Mouse (Mus musculus): ENCODE measurements around the gene Troap. TPM values are rescaled to one million over a fixed set of nuclear protein-coding genes. Genes with fewer than 3 reads are reported as not detected.

Gene Troap
- polyA plus RNA-seq, 1 experiment from 2014 or later, result 13.3 TPM

GRCm38 (mm10) chr15:99126816-99127365 lies 52.5 kb downstream of the Troap start:
- no peak for ATAC-seq (ENCODE audit: low read depth)
- Histone ChIP-seq H3K36me3 (ENCODE audit: control insufficient read depth, insufficient read depth) (no peaks in the 10 kb centered on the region), H3K4me2 (ENCODE audit: low read depth, low read length) (peak overlapping the region; percentile 86), H3K9ac (ENCODE audit: low read depth, low read length) (peak overlapping the region; percentile 75), H3K4me3 (ENCODE audit: low read depth, low read length) (peak overlapping the region; percentile 71), H3K4me1 (ENCODE audit: control insufficient read depth, low read depth, low read length) (peaks cover 3% of the 10 kb centered on the region), H3K27me3 (ENCODE audit: control insufficient read depth, insufficient read depth, low read depth, low read length) (peaks cover 11% of the 10 kb centered on the region), H3K9me3 (replicated peaks; ENCODE audit: control insufficient read depth, low read length) (no peaks in the 10 kb centered on the region), H3K27ac (ENCODE audit: low read length) (peak overlapping the region; percentile 76)
- under 1% methylated on average over 35 of the region's 35 CpGs for WGBS (ENCODE audit: insufficient replicate concordance)

GRCm38 (mm10) chr15:99127851-99128522 lies 53.6 kb downstream of the Troap start:
- Histone ChIP-seq H3K4me3 (ENCODE audit: low read depth, low read length) (no peak overlapping the region), H3K36me3 (ENCODE audit: control insufficient read depth, insufficient read depth) (no peaks in the 10 kb centered on the region), H3K27me3 (ENCODE audit: control insufficient read depth, insufficient read depth, low read depth, low read length) (peaks cover 11% of the 10 kb centered on the region), H3K9me3 (replicated peaks; ENCODE audit: control insufficient read depth, low read length) (no peaks in the 10 kb centered on the region), H3K9ac (ENCODE audit: low read depth, low read length) (no peak overlapping the region), H3K27ac (ENCODE audit: low read length) (no peak overlapping the region), H3K4me1 (ENCODE audit: control insufficient read depth, low read depth, low read length) (peaks cover 3% of the 10 kb centered on the region), H3K4me2 (ENCODE audit: low read depth, low read length) (0 out of 2 replicates have a peak overlapping the region, but pooled peaks have one; percentile 14)
- 41% methylated on average over 6 of the region's 6 CpGs for WGBS (ENCODE audit: insufficient replicate concordance)
- no peak for ATAC-seq (ENCODE audit: low read depth)

- H3K9me3 ChIP-seq (replicated peaks; ENCODE audit: control insufficient read depth, low read length), result no peaks in the 10 kb centered on the region
- no peak for ATAC-seq (ENCODE audit: low read depth)
- no peak overlapping the region for H3K9ac ChIP-seq (ENCODE audit: low read depth, low read length)
- no peak overlapping the region for H3K27ac ChIP-seq (ENCODE audit: low read length)
- 74% methylated on average over 11 of the region's 11 CpGs for WGBS (ENCODE audit: insufficient replicate concordance)
- H3K4me3 ChIP-seq (ENCODE audit: low read depth, low read length), result no peak overlapping the region
- H3K36me3 ChIP-seq (ENCODE audit: control insufficient read depth, insufficient read depth), result no peaks in the 10 kb centered on the region
- no peak overlapping the region for H3K4me2 ChIP-seq (ENCODE audit: low read depth, low read length)
- peaks cover 11% of the 10 kb centered on the region for H3K27me3 ChIP-seq (ENCODE audit: control insufficient read depth, insufficient read depth, low read depth, low read length)
- H3K4me1 ChIP-seq (ENCODE audit: control insufficient read depth, low read depth, low read length), result peaks cover 3% of the 10 kb centered on the region
Observed at GRCm38 (mm10) chr15:99129441-99129840, 55.1 kb downstream of the Troap start.

GRCm38 (mm10) chr15:99129956-99130910 lies 55.9 kb downstream of the Troap start:
- H3K27ac ChIP-seq (ENCODE audit: low read length), result no peak overlapping the region

More at GRCm38 (mm10) chr15:99129956-99130910, 55.9 kb downstream of the Troap start:
- Histone ChIP-seq H3K36me3 (ENCODE audit: control insufficient read depth, insufficient read depth) (no peaks in the 10 kb centered on the region), H3K9ac (ENCODE audit: low read depth, low read length) (no peak overlapping the region), H3K4me2 (ENCODE audit: low read depth, low read length) (no peak overlapping the region), H3K9me3 (replicated peaks; ENCODE audit: control insufficient read depth, low read length) (no peaks in the 10 kb centered on the region), H3K4me1 (ENCODE audit: control insufficient read depth, low read depth, low read length) (peaks cover 3% of the 10 kb centered on the region), H3K27me3 (ENCODE audit: control insufficient read depth, insufficient read depth, low read depth, low read length) (peaks cover 11% of the 10 kb centered on the region), H3K4me3 (ENCODE audit: low read depth, low read length) (no peak overlapping the region)
- ATAC-seq (ENCODE audit: low read depth), result no peak
- 53% methylated on average over 22 of the region's 22 CpGs for WGBS (ENCODE audit: insufficient replicate concordance)

Small RNAs within 50 kb of the gene (microRNA-seq; reads per million reads assigned to microRNA genes)
- gene Mir6960, result 2.2 reads per million

Other genes with a start within 250 kb of the Troap start
- 86.8 and 90.6 TPM in 2 replicates for gene Prkag1, start 243.1 kb upstream of the Troap start, polyA plus RNA-seq (2015; fragmentation: Nextera tagmentation; extraction: Ambion mirVana)
- 3.9 and 4.0 TPM in 2 replicates for gene Kmt2d, start 203.4 kb upstream of the Troap start, polyA plus RNA-seq (2015; fragmentation: Nextera tagmentation; extraction: Ambion mirVana)
- 2.9 and 3.4 TPM in 2 replicates for gene Rhebl1, start 180.0 kb upstream of the Troap start, polyA plus RNA-seq (2015; fragmentation: Nextera tagmentation; extraction: Ambion mirVana)
- gene Dhh, start 176.0 kb upstream of the Troap start, polyA plus RNA-seq (2015; fragmentation: Nextera tagmentation; extraction: Ambion mirVana), result 0.11 TPM in 2 replicates
- 4.4 and 4.6 TPM in 2 replicates for gene Lmbr1l, start 156.3 kb upstream of the Troap start, polyA plus RNA-seq (2015; fragmentation: Nextera tagmentation; extraction: Ambion mirVana)
- 934 and 938 TPM in 2 replicates for gene Tuba1b, start 140.0 kb upstream of the Troap start, polyA plus RNA-seq (2015; fragmentation: Nextera tagmentation; extraction: Ambion mirVana)
- not detected in 2 replicates for gene Gm49450, start 121.0 kb upstream of the Troap start, polyA plus RNA-seq (2015; fragmentation: Nextera tagmentation; extraction: Ambion mirVana)
- 48.1 and 57.9 TPM in 2 replicates for gene Tuba1a, start 120.9 kb upstream of the Troap start, polyA plus RNA-seq (2015; fragmentation: Nextera tagmentation; extraction: Ambion mirVana)
- gene Tuba1c, start 44.7 kb upstream of the Troap start, polyA plus RNA-seq (2015; fragmentation: Nextera tagmentation; extraction: Ambion mirVana), result 251 and 260 TPM in 2 replicates
- 0.86 and 1.1 TPM in 2 replicates for gene Prph, start 19.4 kb upstream of the Troap start, polyA plus RNA-seq (2015; fragmentation: Nextera tagmentation; extraction: Ambion mirVana)
- gene C1ql4, start 13.2 kb downstream of the Troap start, polyA plus RNA-seq (2015; fragmentation: Nextera tagmentation; extraction: Ambion mirVana), result not detected in 2 replicates
- gene Dnajc22, start 18.6 kb downstream of the Troap start, polyA plus RNA-seq (2015; fragmentation: Nextera tagmentation; extraction: Ambion mirVana), result 18.5 and 19.2 TPM in 2 replicates
- gene Spats2, start 51.3 kb downstream of the Troap start, polyA plus RNA-seq (2015; fragmentation: Nextera tagmentation; extraction: Ambion mirVana), result 5.5 and 6.0 TPM in 2 replicates
- gene Kcnh3, start 150.3 kb downstream of the Troap start, polyA plus RNA-seq (2015; fragmentation: Nextera tagmentation; extraction: Ambion mirVana), result 0.05 and 0.12 TPM in 2 replicates
- 35.8 and 38.4 TPM in 2 replicates for gene Mcrs1, start 177.4 kb downstream of the Troap start, polyA plus RNA-seq (2015; fragmentation: Nextera tagmentation; extraction: Ambion mirVana)
- 6.5 and 8.0 TPM in 2 replicates for gene Prpf40b, start 220.5 kb downstream of the Troap start, polyA plus RNA-seq (2015; fragmentation: Nextera tagmentation; extraction: Ambion mirVana)
- 0.04 TPM in 1 of 2 replicates, not detected in the other for gene Fam186b, start 221.3 kb downstream of the Troap start, polyA plus RNA-seq (2015; fragmentation: Nextera tagmentation; extraction: Ambion mirVana)

Data from liver, embryonic 16.5 days (tissue).